Mouse (Mus musculus): ENCODE measurements around the gene Adamts13. TPM values are rescaled to one million over a fixed set of nuclear protein-coding genes. Genes with fewer than 3 reads are reported as not detected.

Gene Adamts13
- total and polyA plus RNA-seq, 2 experiments from 2014 or later = 0.93 TPM; not detected in 1

GRCm38 (mm10) chr2:26936425-26936824 is 36.8 kb upstream of the Adamts13 start:
- 80% methylated on average over 1 of the region's 1 CpGs for WGBS
- H3K36me3 ChIP-seq (ENCODE audit: insufficient read depth) = no peaks in the 10 kb centered on the region
- H3K4me2 ChIP-seq (ENCODE audit: low read depth) = no peak overlapping the region
- H3K27ac ChIP-seq (ENCODE audit: low read depth, low read length) = no peak overlapping the region
- DNase-seq (no peak), ATAC-seq (no peak)
- no peak for TF ChIP-seq CTCF (IDR thresholded peaks at IDR 0.05; ENCODE audit: low read depth)
- H3K9ac ChIP-seq = no peak overlapping the region
- H3K27me3 ChIP-seq (ENCODE audit: insufficient read depth, low read length) = no peaks in the 10 kb centered on the region
- peaks cover 10% of the 10 kb centered on the region for H3K4me1 ChIP-seq (ENCODE audit: insufficient read depth)
- H3K9me3 ChIP-seq (ENCODE audit: low read length) = no peaks in the 10 kb centered on the region
- no peak overlapping the region for H3K4me3 ChIP-seq (ENCODE audit: low read depth, low read length)

GRCm38 (mm10) chr2:26941539-26941938 is 31.7 kb upstream of the Adamts13 start:
- no peak overlapping the region for H3K27ac ChIP-seq (ENCODE audit: low read depth, low read length)
- no peak overlapping the region for H3K4me3 ChIP-seq (ENCODE audit: low read depth, low read length)
- H3K4me2 ChIP-seq (ENCODE audit: low read depth) = no peak overlapping the region
- 43% methylated on average over 5 of the region's 5 CpGs for WGBS
- H3K9me3 ChIP-seq (ENCODE audit: low read length) = no peaks in the 10 kb centered on the region
- no peak for ATAC-seq
- H3K27me3 ChIP-seq (ENCODE audit: insufficient read depth, low read length) = no peaks in the 10 kb centered on the region
- H3K9ac ChIP-seq = no peak overlapping the region
- DNase-seq = no peak
- 0 out of 2 replicates have a peak, but pooled peaks have one; percentile 11 for TF ChIP-seq CTCF (IDR thresholded peaks at IDR 0.05; ENCODE audit: low read depth)
- no peaks in the 10 kb centered on the region for H3K36me3 ChIP-seq (ENCODE audit: insufficient read depth)
- H3K4me1 ChIP-seq (ENCODE audit: insufficient read depth) = no peaks in the 10 kb centered on the region

- Histone ChIP-seq H3K27me3 (ENCODE audit: insufficient read depth, low read length) (no peaks in the 10 kb centered on the region), H3K4me1 (ENCODE audit: insufficient read depth) (no peaks in the 10 kb centered on the region), H3K4me2 (ENCODE audit: low read depth) (no peak overlapping the region), H3K9ac (no peak overlapping the region), H3K9me3 (ENCODE audit: low read length) (no peaks in the 10 kb centered on the region), H3K4me3 (ENCODE audit: low read depth, low read length) (no peak overlapping the region), H3K27ac (ENCODE audit: low read depth, low read length) (no peak overlapping the region), H3K36me3 (ENCODE audit: insufficient read depth) (no peaks in the 10 kb centered on the region)
- TF ChIP-seq CTCF (IDR thresholded peaks at IDR 0.05; ENCODE audit: low read depth) = no peak
- DNase-seq (no peak), ATAC-seq (no peak)
- 84% methylated on average over 3 of the region's 3 CpGs for WGBS
Observed at GRCm38 (mm10) chr2:26943253-26943652, 30.0 kb upstream of the Adamts13 start.

- peaks cover 52% of the 10 kb centered on the region for H3K36me3 ChIP-seq (ENCODE audit: insufficient read depth)
- ATAC-seq = no peak
- H3K27ac ChIP-seq (ENCODE audit: low read depth, low read length) = no peak overlapping the region
- H3K27me3 ChIP-seq (ENCODE audit: insufficient read depth, low read length) = no peaks in the 10 kb centered on the region
- DNase-seq = no peak
- no peak overlapping the region for H3K4me3 ChIP-seq (ENCODE audit: low read depth, low read length)
- no peaks in the 10 kb centered on the region for H3K4me1 ChIP-seq (ENCODE audit: insufficient read depth)
- H3K9me3 ChIP-seq (ENCODE audit: low read length) = no peaks in the 10 kb centered on the region
- no peak for TF ChIP-seq CTCF (IDR thresholded peaks at IDR 0.05; ENCODE audit: low read depth)
- H3K4me2 ChIP-seq (ENCODE audit: low read depth) = no peak overlapping the region
- no peak overlapping the region for H3K9ac ChIP-seq
- WGBS = 90% methylated on average over 2 of the region's 2 CpGs
Observed at GRCm38 (mm10) chr2:26950411-26950810, 22.8 kb upstream of the Adamts13 start.

- Histone ChIP-seq H3K9me3 (ENCODE audit: low read length) (no peaks in the 10 kb centered on the region), H3K36me3 (ENCODE audit: insufficient read depth) (peaks cover 60% of the 10 kb centered on the region), H3K4me2 (ENCODE audit: low read depth) (no peak overlapping the region), H3K4me3 (ENCODE audit: low read depth, low read length) (no peak overlapping the region), H3K27me3 (ENCODE audit: insufficient read depth, low read length) (no peaks in the 10 kb centered on the region), H3K4me1 (ENCODE audit: insufficient read depth) (no peaks in the 10 kb centered on the region), H3K27ac (ENCODE audit: low read depth, low read length) (no peak overlapping the region), H3K9ac (no peak overlapping the region)
- ATAC-seq (no peak), DNase-seq (no peak)
- TF ChIP-seq CTCF (IDR thresholded peaks at IDR 0.05; ENCODE audit: low read depth) = no peak
- 89% methylated on average over 8 of the region's 8 CpGs for WGBS
Observed at GRCm38 (mm10) chr2:26951346-26951905, 21.8 kb upstream of the Adamts13 start.

GRCm38 (mm10) chr2:26952193-26952592 is 21.0 kb upstream of the Adamts13 start:
- no peak overlapping the region for H3K4me2 ChIP-seq (ENCODE audit: low read depth)
- H3K9me3 ChIP-seq (ENCODE audit: low read length) = no peaks in the 10 kb centered on the region
- H3K4me1 ChIP-seq (ENCODE audit: insufficient read depth) = no peaks in the 10 kb centered on the region
- ATAC-seq = no peak
- no peak for TF ChIP-seq CTCF (IDR thresholded peaks at IDR 0.05; ENCODE audit: low read depth)
- no peak overlapping the region for H3K27ac ChIP-seq (ENCODE audit: low read depth, low read length)
- 96% methylated on average over 4 of the region's 4 CpGs for WGBS
- no peak for DNase-seq
- no peak overlapping the region for H3K9ac ChIP-seq
- peaks cover 68% of the 10 kb centered on the region for H3K36me3 ChIP-seq (ENCODE audit: insufficient read depth)
- no peaks in the 10 kb centered on the region for H3K27me3 ChIP-seq (ENCODE audit: insufficient read depth, low read length)
- H3K4me3 ChIP-seq (ENCODE audit: low read depth, low read length) = no peak overlapping the region

- Histone ChIP-seq H3K27ac (ENCODE audit: low read depth, low read length) (no peak overlapping the region), H3K4me2 (ENCODE audit: low read depth) (no peak overlapping the region), H3K9me3 (ENCODE audit: low read length) (no peaks in the 10 kb centered on the region), H3K27me3 (ENCODE audit: insufficient read depth, low read length) (no peaks in the 10 kb centered on the region), H3K36me3 (ENCODE audit: insufficient read depth) (peaks cover 74% of the 10 kb centered on the region), H3K9ac (no peak overlapping the region), H3K4me3 (ENCODE audit: low read depth, low read length) (no peak overlapping the region), H3K4me1 (ENCODE audit: insufficient read depth) (no peaks in the 10 kb centered on the region)
- ATAC-seq (no peak), DNase-seq (no peak)
- 93% methylated on average over 8 of the region's 8 CpGs for WGBS
- no peak for TF ChIP-seq CTCF (IDR thresholded peaks at IDR 0.05; ENCODE audit: low read depth)
Observed at GRCm38 (mm10) chr2:26952866-26953265, 20.4 kb upstream of the Adamts13 start.

Measured in forebrain, postnatal 0 days (tissue).